Mouse (Mus musculus) brain, adult 2 months (tissue): ENCODE measurements at regions not wholly inside any gene's neighbourhood (a gene's known extent, or its start where the extent isn't known, plus 50 kb on each side); places are given as distances from the start of the nearest gene placed in this dataset.

Experiments used
- DNase-seq: peaks from one replicate; pipeline ENCODE4 v3.0.0; 2011; ENCODE audit warnings: low read depth, low spot score

GRCm38 (mm10) chr12:106568541-106569085 lies 558.6 kb downstream of the Vrk1 start:
- DNase-seq = no peak

GRCm38 (mm10) chr12:106572956-106573355 lies 562.9 kb downstream of the Vrk1 start:
- DNase-seq = no peak

- peak; percentile 52 for DNase-seq
These were observed 572.7 kb downstream of the Vrk1 start for GRCm38 (mm10) chr12:106582760-106583159.

- no peak for DNase-seq
These were observed 575.6 kb downstream of the Vrk1 start for GRCm38 (mm10) chr12:106585626-106586025.

- peak; percentile 8 for DNase-seq
These were observed 582.7 kb downstream of the Vrk1 start for GRCm38 (mm10) chr12:106592686-106593085.

GRCm38 (mm10) chr12:106597636-106598035 lies 587.6 kb downstream of the Vrk1 start:
- DNase-seq = no peak

- DNase-seq = no peak
These were observed 597.2 kb downstream of the Vrk1 start for GRCm38 (mm10) chr12:106607240-106607639.

- DNase-seq = no peak
These were observed 597.8 kb downstream of the Vrk1 start for GRCm38 (mm10) chr12:106607655-106608337.

GRCm38 (mm10) chr12:106618684-106619083 lies 608.7 kb downstream of the Vrk1 start:
- DNase-seq = peak; percentile 42

- DNase-seq = no peak
These were observed 616.8 kb downstream of the Vrk1 start for GRCm38 (mm10) chr12:106626786-106627185.

GRCm38 (mm10) chr12:106632566-106632965 lies 622.5 kb downstream of the Vrk1 start:
- DNase-seq = no peak

- DNase-seq = no peak
These were observed 623.1 kb downstream of the Vrk1 start for GRCm38 (mm10) chr12:106633096-106633495.

GRCm38 (mm10) chr12:106658317-106658716 lies 648.3 kb downstream of the Vrk1 start:
- peak; percentile 35 for DNase-seq

GRCm38 (mm10) chr12:106673232-106673766 lies 663.3 kb downstream of the Vrk1 start:
- DNase-seq = no peak

- DNase-seq = no peak
These were observed 664.7 kb downstream of the Vrk1 start for GRCm38 (mm10) chr12:106674741-106675140.

- DNase-seq = no peak
These were observed 666.1 kb downstream of the Vrk1 start for GRCm38 (mm10) chr12:106676136-106676535.

- DNase-seq = no peak
These were observed 666.5 kb downstream of the Vrk1 start for GRCm38 (mm10) chr12:106676566-106676965.

- DNase-seq = peak; percentile 59
These were observed 676.0 kb downstream of the Vrk1 start for GRCm38 (mm10) chr12:106685986-106686385.

- peak; percentile 49 for DNase-seq
These were observed 677.7 kb downstream of the Vrk1 start for GRCm38 (mm10) chr12:106687751-106688150.

- DNase-seq = no peak
These were observed 678.2 kb downstream of the Vrk1 start for GRCm38 (mm10) chr12:106688156-106688740.

- DNase-seq = no peak
These were observed 692.9 kb downstream of the Vrk1 start for GRCm38 (mm10) chr12:106702958-106703357.

- DNase-seq = peak; percentile 12
These were observed 711.4 kb downstream of the Vrk1 start for GRCm38 (mm10) chr12:106721271-106722009.
